In genomic region chr13:48290427-48290826, GRCm38 (mm10) we compare ENCODE assay signal across 12 mouse cellular contexts. TPM values are rescaled to one million over a fixed set of nuclear protein-coding genes. Genes with fewer than 3 reads are reported as not detected.
DNase-seq lines count a peak whose midpoint lies in the region; ATAC-seq and TF ChIP-seq lines count a peak whose summit lies in the region.
"Had no signal": no experiment of that assay in that cellular context is flagged by ENCODE, and none has a peak within 500 bp of the region (broad histone marks: within the 10 kb centered on the region; RNA-seq: fewer than 3 reads in every experiment).

No protein-coding gene starts in this region.

- ATAC-seq in heart, embryonic 14.5 days (ENCODE audit: insufficient number of reproducible peaks, insufficient read depth, low FRiP score, low read depth) = no peak
- peak; percentile 19; the same call in 1 of the 2 replicates for ATAC-seq in embryonic facial prominence, embryonic 15.5 days (ENCODE audit: insufficient number of reproducible peaks, low FRiP score, low TSS enrichment, low read depth)
- ATAC-seq in hindbrain, embryonic 13.5 days (ENCODE audit: low FRiP score) = peak; percentile 86
- ATAC-seq in midbrain, postnatal 0 days (ENCODE audit: low FRiP score) = peak; percentile 82

- 28% methylated on average over 13 of the region's 13 CpGs for WGBS in heart, embryonic 14.5 days
- 55% methylated on average over 13 of the region's 13 CpGs for WGBS in embryonic facial prominence, embryonic 15.5 days
- 19% methylated on average over 13 of the region's 13 CpGs for WGBS in hindbrain, embryonic 13.5 days
- WGBS in midbrain, postnatal 0 days = 23% methylated on average over 13 of the region's 13 CpGs

- H3K4me2 ChIP-seq in heart, embryonic 14.5 days (ENCODE audit: low read length) = peak overlapping the region; percentile 42
- no peak overlapping the region for H3K4me2 ChIP-seq in embryonic facial prominence, embryonic 15.5 days (replicated peaks)
- peak overlapping the region; percentile 16 for H3K4me2 ChIP-seq in hindbrain, embryonic 13.5 days
- peak overlapping the region; percentile 7; the same call in 1 of the 2 replicates for H3K4me2 ChIP-seq in midbrain, postnatal 0 days (ENCODE audit: low read depth, low read length, poor library complexity, severe bottlenecking)
- H3K4me2 ChIP-seq: embryonic facial prominence, embryonic 12.5 days had no signal

- no peaks in the 10 kb centered on the region; a peak in 1 of 4 replicates for H3K4me1 ChIP-seq in heart, embryonic 14.5 days (ENCODE audit: control insufficient read depth in 2 of 2, insufficient read depth in 2 of 2, low read length in 2 of 2)
- H3K4me1 ChIP-seq in embryonic facial prominence, embryonic 15.5 days = peaks cover 4% of the 10 kb centered on the region; the same call in 1 of the 2 replicates
- H3K4me1 ChIP-seq in hindbrain, embryonic 13.5 days (replicated peaks) = peaks cover 51% of the 10 kb centered on the region
- H3K4me1 ChIP-seq in midbrain, postnatal 0 days (ENCODE audit: insufficient read depth, low read length) = no peaks in the 10 kb centered on the region; the same call in 1 of the 2 replicates

- no peak for TF ChIP-seq CTCF in midbrain, postnatal 0 days (IDR thresholded peaks at IDR 0.05)

- no peak overlapping the region for H3K4me3 ChIP-seq in heart, embryonic 14.5 days (ENCODE audit: control insufficient read depth in 1 of 2, insufficient read depth in 1 of 2, low read depth in 1 of 2, low read length in 2 of 2)
- no peak overlapping the region for H3K4me3 ChIP-seq in embryonic facial prominence, embryonic 15.5 days (replicated peaks)
- no peak overlapping the region; the same call in 1 of the 2 replicates for H3K4me3 ChIP-seq in hindbrain, embryonic 13.5 days
- no peak overlapping the region for H3K4me3 ChIP-seq in midbrain, postnatal 0 days (ENCODE audit: low read depth, low read length)
- H3K4me3 ChIP-seq: embryonic facial prominence, embryonic 12.5 days had no signal

- no peak for DNase-seq in heart, postnatal 10 days
- peak; percentile 77 for DNase-seq in midbrain, postnatal 0 days (ENCODE audit: low spot score)
- DNase-seq in thymus, adult 18-20 months = no peak
- no peak for DNase-seq in lung, postnatal 14 days
- no peak for DNase-seq in cerebellum, adult 11-12 months
- DNase-seq: thymus, postnatal 4 days had no signal

- H3K9ac ChIP-seq in heart, embryonic 14.5 days (ENCODE audit: low read length) = no peak overlapping the region
- H3K9ac ChIP-seq in embryonic facial prominence, embryonic 15.5 days = no peak overlapping the region
- peak overlapping the region; percentile 36; the same call in 1 of the 2 replicates for H3K9ac ChIP-seq in hindbrain, embryonic 13.5 days
- H3K9ac ChIP-seq in midbrain, postnatal 0 days (replicated peaks; ENCODE audit: low read length, poor library complexity, severe bottlenecking) = no peak overlapping the region
- H3K9ac ChIP-seq: embryonic facial prominence, embryonic 12.5 days; liver, embryonic 14.5 days had no signal

- H3K27ac ChIP-seq in heart, embryonic 14.5 days (replicated peaks in 1 of 2; ENCODE audit: control insufficient read depth in 1 of 2, insufficient read depth in 1 of 2, low read depth in 2 of 2, low read length in 2 of 2) = no peak overlapping the region
- H3K27ac ChIP-seq in embryonic facial prominence, embryonic 15.5 days (replicated peaks) = no peak overlapping the region
- H3K27ac ChIP-seq in hindbrain, embryonic 13.5 days = peak overlapping the region; percentile 91
- peak overlapping the region; percentile 71 for H3K27ac ChIP-seq in midbrain, postnatal 0 days (ENCODE audit: low read depth, low read length)
- H3K27ac ChIP-seq: embryonic facial prominence, embryonic 12.5 days; liver, embryonic 14.5 days had no signal

- H3K27me3 ChIP-seq in heart, embryonic 14.5 days (ENCODE audit: control insufficient read depth, insufficient read depth, low read length) = no peaks in the 10 kb centered on the region
- H3K27me3 ChIP-seq in embryonic facial prominence, embryonic 15.5 days = no peaks in the 10 kb centered on the region
- no peaks in the 10 kb centered on the region for H3K27me3 ChIP-seq in hindbrain, embryonic 13.5 days
- no peaks in the 10 kb centered on the region for H3K27me3 ChIP-seq in midbrain, postnatal 0 days (ENCODE audit: insufficient read depth, low read length)
- H3K27me3 ChIP-seq: embryonic facial prominence, embryonic 12.5 days had no signal

- H3K9me3 ChIP-seq in heart, embryonic 14.5 days (ENCODE audit: control insufficient read depth, low read length) = no peaks in the 10 kb centered on the region
- no peaks in the 10 kb centered on the region for H3K9me3 ChIP-seq in embryonic facial prominence, embryonic 15.5 days (replicated peaks)
- H3K9me3 ChIP-seq in hindbrain, embryonic 13.5 days = no peaks in the 10 kb centered on the region
- H3K9me3 ChIP-seq in midbrain, postnatal 0 days (ENCODE audit: low read length) = no peaks in the 10 kb centered on the region
- H3K9me3 ChIP-seq: embryonic facial prominence, embryonic 12.5 days had no signal

- intact Hi-C loops in heart, postnatal 10 days (cut with DNase I) = no loop called here

- H3K36me3 ChIP-seq in heart, embryonic 14.5 days (ENCODE audit: control insufficient read depth, insufficient read depth, low read length) = no peaks in the 10 kb centered on the region
- no peaks in the 10 kb centered on the region for H3K36me3 ChIP-seq in embryonic facial prominence, embryonic 15.5 days
- no peaks in the 10 kb centered on the region for H3K36me3 ChIP-seq in hindbrain, embryonic 13.5 days
- H3K36me3 ChIP-seq in midbrain, postnatal 0 days (ENCODE audit: insufficient read depth, low read length) = no peaks in the 10 kb centered on the region
- H3K36me3 ChIP-seq: embryonic facial prominence, embryonic 12.5 days had no signal

RNA-seq across cellular contexts. Expression of gene Id4, which starts 29.4 kb away (rescaled TPM):
- polyA plus RNA-seq in heart, embryonic 14.5 days (2014; fragmentation: Nextera tagmentation; extraction: Ambion mirVana) = 2.5 and 2.6 TPM in 2 replicates
- total RNA-seq in heart, postnatal 10 days (2021) = 1 to 10 TPM; 2.3 to 2.8 TPM
- polyA plus RNA-seq in embryonic facial prominence, embryonic 15.5 days (2015; fragmentation: Nextera tagmentation; extraction: Ambion mirVana) = 18.8 and 20.3 TPM in 2 replicates
- polyA plus RNA-seq in hindbrain, embryonic 13.5 days (2015; fragmentation: Nextera tagmentation; extraction: Ambion mirVana) = 92.9 and 99.3 TPM in 2 replicates
- total RNA-seq in midbrain, postnatal 0 days (2014; rRNA removed) = 158 and 201 TPM in 2 replicates
- polyA plus RNA-seq in midbrain, postnatal 0 days (2015; fragmentation: Nextera tagmentation; extraction: Ambion mirVana) = 95.1 and 116 TPM in 2 replicates
- total RNA-seq: granulocyte monocyte progenitor cell, adult 5-6 weeks had no signal

Comparison
In these comparisons a context has a peak if more than half of its experiments do, and no peak if none do; other contexts are left out.
1. H3K27ac ChIP-seq: peak in hindbrain, embryonic 13.5 days (single experiment) and midbrain, postnatal 0 days (single experiment); none in heart, embryonic 14.5 days (0 of 2) and embryonic facial prominence, embryonic 15.5 days (single experiment).